Mouse (Mus musculus) adipocyte (in vitro differentiated cells): ENCODE results near the gene Tmsb10.

Source experiments
- DNase-seq: peaks from one replicate; pipeline ENCODE4 v3.0.0-alpha.2; 2016; ENCODE audit warnings: low spot score

The Tmsb10 gene

GRCm38 (mm10) chr6:72956199-72957092 lies 2.1 kb downstream of the Tmsb10 start:
- no peak for DNase-seq

GRCm38 (mm10) chr6:72955517-72956198 lies 2.9 kb downstream of the Tmsb10 start:
- DNase-seq = no peak

- DNase-seq = no peak
Observed at GRCm38 (mm10) chr6:72954786-72955185, 3.8 kb downstream of the Tmsb10 start.

GRCm38 (mm10) chr6:72952967-72953366 lies 5.6 kb downstream of the Tmsb10 start:
- no peak for DNase-seq

GRCm38 (mm10) chr6:72952221-72952620 lies 6.3 kb downstream of the Tmsb10 start:
- DNase-seq = no peak

- no peak for DNase-seq
Observed at GRCm38 (mm10) chr6:72949161-72949756, 9.3 kb downstream of the Tmsb10 start.

- DNase-seq = no peak
Observed at GRCm38 (mm10) chr6:72948392-72948791, 10.2 kb downstream of the Tmsb10 start.

- no peak for DNase-seq
Observed at GRCm38 (mm10) chr6:72947960-72948359, 10.6 kb downstream of the Tmsb10 start.

- peak; percentile 86 for DNase-seq
Observed at GRCm38 (mm10) chr6:72940493-72940892, 18.1 kb downstream of the Tmsb10 start.

GRCm38 (mm10) chr6:72937859-72938258 lies 20.7 kb downstream of the Tmsb10 start:
- no peak for DNase-seq

GRCm38 (mm10) chr6:72937430-72937829 lies 21.1 kb downstream of the Tmsb10 start:
- DNase-seq = no peak

- DNase-seq = no peak
Observed at GRCm38 (mm10) chr6:72932955-72933354, 25.6 kb downstream of the Tmsb10 start.

- DNase-seq = no peak
Observed at GRCm38 (mm10) chr6:72931533-72931932, 27.0 kb downstream of the Tmsb10 start.

GRCm38 (mm10) chr6:72929795-72930398 lies 28.7 kb downstream of the Tmsb10 start:
- no peak for DNase-seq

GRCm38 (mm10) chr6:72926755-72927482 lies 31.6 kb downstream of the Tmsb10 start:
- DNase-seq = peak; percentile 39

- DNase-seq = no peak
Observed at GRCm38 (mm10) chr6:72926031-72926430, 32.5 kb downstream of the Tmsb10 start.

GRCm38 (mm10) chr6:72923381-72923780 lies 35.2 kb downstream of the Tmsb10 start:
- no peak for DNase-seq

GRCm38 (mm10) chr6:72921081-72921480 lies 37.5 kb downstream of the Tmsb10 start:
- no peak for DNase-seq

- DNase-seq = no peak
Observed at GRCm38 (mm10) chr6:72918510-72919033, 40.0 kb downstream of the Tmsb10 start.

- no peak for DNase-seq
Observed at GRCm38 (mm10) chr6:72916330-72916729, 42.2 kb downstream of the Tmsb10 start.

- DNase-seq = no peak
Observed at GRCm38 (mm10) chr6:72914087-72914749, 44.3 kb downstream of the Tmsb10 start.
